Comparison of ENCODE assay signal across 13 mouse cellular contexts in genomic region chr6:28542298-28542701, GRCm38 (mm10).
DNase-seq lines count a peak whose midpoint lies in the region; ATAC-seq and TF ChIP-seq lines count a peak whose summit lies in the region.
"Had no signal": no experiment of that assay in that cellular context is flagged by ENCODE, and none has a peak within 500 bp of the region (broad histone marks: within the 10 kb centered on the region; RNA-seq: fewer than 3 reads in every experiment).

No protein-coding gene starts in this region.

- H3K27ac ChIP-seq in hindbrain, embryonic 14.5 days: no peak overlapping the region
- no peak overlapping the region for H3K27ac ChIP-seq in hindbrain, embryonic 13.5 days
- H3K27ac ChIP-seq in left cerebral cortex, adult 2 months: peak overlapping the region; percentile 71
- H3K27ac ChIP-seq: intestine, embryonic 15.5 days; midbrain, embryonic 12.5 days had no signal

- TF ChIP-seq CTCF in left cerebral cortex, adult 2 months (IDR thresholded peaks at IDR 0.05): no peak

- 62% methylated on average over 6 of the region's 6 CpGs for WGBS in hindbrain, embryonic 14.5 days
- WGBS in hindbrain, embryonic 13.5 days: 67% methylated on average over 6 of the region's 6 CpGs

- peaks cover 9% of the 10 kb centered on the region; the same call in 1 of the 2 replicates for H3K36me3 ChIP-seq in hindbrain, embryonic 14.5 days (replicated peaks; ENCODE audit: control insufficient read depth, insufficient read depth)
- H3K36me3 ChIP-seq in hindbrain, embryonic 13.5 days: no peaks in the 10 kb centered on the region

- intact Hi-C loops in left cerebral cortex, adult 2 months (cut with DNase I): loop anchor here (5.0 kb wide), 2 partner anchors 40 to 75 kb away; no protein-coding TSS in a partner anchor

- H3K9ac ChIP-seq in hindbrain, embryonic 14.5 days: no peak overlapping the region
- no peak overlapping the region for H3K9ac ChIP-seq in hindbrain, embryonic 13.5 days
- H3K9ac ChIP-seq: intestine, embryonic 15.5 days; lung, embryonic 14.5 days; midbrain, embryonic 12.5 days had no signal

- ATAC-seq in hindbrain, embryonic 14.5 days (ENCODE audit: low FRiP score): 0 out of 2 replicates have a peak, but pooled peaks have one; percentile 14
- no peak for ATAC-seq in hindbrain, embryonic 13.5 days (ENCODE audit: low FRiP score)
- ATAC-seq in granulocyte monocyte progenitor cell, adult 5-6 weeks (replicated peaks; ENCODE audit: poor library complexity, severe bottlenecking): no peak
- ATAC-seq: intestine, embryonic 15.5 days had no signal

- H3K27me3 ChIP-seq in hindbrain, embryonic 14.5 days (ENCODE audit: control insufficient read depth, insufficient read depth, low read length): no peaks in the 10 kb centered on the region
- no peaks in the 10 kb centered on the region for H3K27me3 ChIP-seq in hindbrain, embryonic 13.5 days
- H3K27me3 ChIP-seq: CH12.LX; intestine, embryonic 15.5 days; midbrain, embryonic 12.5 days had no signal

- DNase-seq in hindbrain, embryonic 14.5 days (ENCODE audit: low spot score): no peak
- DNase-seq in frontal cortex, adult 2 months (ENCODE audit: extremely low spot score in 1 of 2, low spot score in 1 of 2): peak; percentile 78 to 82
- peak; percentile 48 to 49 for DNase-seq in left cerebral cortex, adult 2 months (ENCODE audit: extremely low spot score in 1 of 2, low spot score in 2 of 2)
- DNase-seq in retina, postnatal 1 day: peak; percentile 12
- no peak for DNase-seq in gastrocnemius, adult 8-10 months (ENCODE audit: low spot score in 2 of 2)
- no peak for DNase-seq in embryo, embryonic 10.5 days (ENCODE audit: low spot score)
- DNase-seq: lung, embryonic 14.5 days had no signal

- H3K4me2 ChIP-seq in hindbrain, embryonic 14.5 days (replicated peaks): no peak overlapping the region
- H3K4me2 ChIP-seq in hindbrain, embryonic 13.5 days: no peak overlapping the region
- H3K4me2 ChIP-seq: heart, embryonic 11.5 days; intestine, embryonic 15.5 days; lung, embryonic 14.5 days; midbrain, embryonic 12.5 days had no signal

- no peaks in the 10 kb centered on the region; the same call in 1 of the 2 replicates for H3K4me1 ChIP-seq in hindbrain, embryonic 14.5 days (replicated peaks; ENCODE audit: control insufficient read depth, insufficient read depth, low read length)
- H3K4me1 ChIP-seq in hindbrain, embryonic 13.5 days (replicated peaks): peaks cover 17% of the 10 kb centered on the region
- H3K4me1 ChIP-seq: intestine, embryonic 15.5 days had no signal

- H3K4me3 ChIP-seq in hindbrain, embryonic 14.5 days (replicated peaks; ENCODE audit: low read length): no peak overlapping the region
- H3K4me3 ChIP-seq in hindbrain, embryonic 13.5 days: no peak overlapping the region
- no peak overlapping the region for H3K4me3 ChIP-seq in left cerebral cortex, adult 2 months
- H3K4me3 ChIP-seq: intestine, embryonic 15.5 days; midbrain, embryonic 12.5 days had no signal

- H3K9me3 ChIP-seq in hindbrain, embryonic 14.5 days (ENCODE audit: control insufficient read depth, low read length): no peaks in the 10 kb centered on the region
- H3K9me3 ChIP-seq in hindbrain, embryonic 13.5 days: no peaks in the 10 kb centered on the region
- H3K9me3 ChIP-seq: intestine, embryonic 15.5 days; midbrain, embryonic 12.5 days had no signal

Comparison
In these comparisons a context has a peak if more than half of its experiments do, and no peak if none do; other contexts are left out.
1. DNase-seq: peak in frontal cortex, adult 2 months (2 of 2), left cerebral cortex, adult 2 months (2 of 2) and retina, postnatal 1 day (single experiment); none in hindbrain, embryonic 14.5 days (single experiment), gastrocnemius, adult 8-10 months (0 of 2) and embryo, embryonic 10.5 days (single experiment).